Mouse (Mus musculus): Measurements from ENCODE around the gene Bcl11a. TPM values are rescaled to one million over a fixed set of nuclear protein-coding genes. Genes with fewer than 3 reads are reported as not detected.
A peak's percentile ranks its signal among the peaks of the same experiment; 100 is the strongest.

The Bcl11a gene
- polyA plus RNA-seq, 1 experiment from 2014 or later, result 15.0 TPM

DNA sequence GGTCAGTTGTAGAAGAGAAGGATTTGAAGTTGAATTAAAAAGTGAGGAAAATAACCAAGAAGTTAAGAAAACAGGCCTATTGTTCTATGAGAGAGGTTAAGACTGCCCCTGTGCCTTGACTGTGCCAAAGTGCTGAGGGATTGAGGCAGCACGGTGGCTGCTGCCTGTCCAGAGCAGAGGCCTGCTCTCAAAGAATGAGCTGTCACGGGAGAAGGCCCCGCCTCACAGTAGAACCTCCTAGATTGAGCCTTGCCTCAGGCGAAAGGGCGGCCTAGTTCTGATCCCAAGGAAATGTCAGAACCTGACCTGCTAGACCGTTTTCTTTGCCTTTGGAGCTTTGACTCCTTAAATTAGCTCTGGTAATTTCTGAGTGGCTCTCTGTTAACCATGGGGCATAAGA lies 69.8 kb downstream of the Bcl11a start:
- H3K9ac ChIP-seq (ENCODE audit: low read length), result no peak overlapping the region
- H3K9me3 ChIP-seq (replicated peaks; ENCODE audit: control insufficient read depth, low read length), result no peaks in the 10 kb centered on the region
- H3K36me3 ChIP-seq (ENCODE audit: control insufficient read depth, insufficient read depth), result no peaks in the 10 kb centered on the region
- H3K4me1 ChIP-seq (ENCODE audit: control insufficient read depth, insufficient read depth, low read length), result 0 out of 2 replicates have a peak, but pooled peaks cover 2% of the 10 kb centered on the region
- no peak for ATAC-seq (replicated peaks; ENCODE audit: extremely low read depth, insufficient read depth, low FRiP score)
- no peak overlapping the region for H3K4me3 ChIP-seq (ENCODE audit: low read length)
- no peak overlapping the region for H3K4me2 ChIP-seq (ENCODE audit: low read depth, low read length)
- H3K27ac ChIP-seq (ENCODE audit: low read length), result no peak overlapping the region
- 79% methylated on average over 6 of the region's 6 CpGs for WGBS
- H3K27me3 ChIP-seq (ENCODE audit: control insufficient read depth, insufficient read depth, low read length), result no peaks in the 10 kb centered on the region

DNA sequence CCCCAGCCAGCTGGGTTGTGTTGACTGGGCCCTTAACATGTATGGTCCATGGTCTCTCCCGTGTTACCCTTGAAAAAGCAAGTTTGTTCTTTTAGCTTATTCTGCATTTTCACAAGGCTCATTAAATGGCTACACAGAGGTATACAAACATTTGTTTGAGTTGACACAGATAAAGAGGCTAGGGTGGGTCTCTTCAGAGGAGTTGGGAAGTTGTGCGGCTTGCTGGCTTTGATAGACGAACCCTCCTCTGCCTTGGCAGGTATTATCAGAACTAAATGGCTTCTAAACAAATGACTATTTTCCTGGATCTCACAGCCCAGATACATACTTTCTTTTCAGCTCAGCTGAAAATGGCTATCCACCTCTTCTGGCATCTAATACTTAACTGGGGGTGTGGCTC lies 70.7 kb downstream of the Bcl11a start:
- H3K36me3 ChIP-seq (ENCODE audit: control insufficient read depth, insufficient read depth), result no peaks in the 10 kb centered on the region
- no peaks in the 10 kb centered on the region for H3K27me3 ChIP-seq (ENCODE audit: control insufficient read depth, insufficient read depth, low read length)
- no peak overlapping the region for H3K4me3 ChIP-seq (ENCODE audit: low read length)
- H3K4me2 ChIP-seq (ENCODE audit: low read depth, low read length), result no peak overlapping the region
- H3K27ac ChIP-seq (ENCODE audit: low read length), result no peak overlapping the region
- ATAC-seq (replicated peaks; ENCODE audit: extremely low read depth, insufficient read depth, low FRiP score), result no peak
- H3K9ac ChIP-seq (ENCODE audit: low read length), result no peak overlapping the region
- peaks cover 7% of the 10 kb centered on the region; the same call in 1 of the 2 replicates for H3K4me1 ChIP-seq (ENCODE audit: control insufficient read depth, insufficient read depth, low read length)
- no peaks in the 10 kb centered on the region for H3K9me3 ChIP-seq (replicated peaks; ENCODE audit: control insufficient read depth, low read length)
- WGBS, result 89% methylated on average over 3 of the region's 3 CpGs

DNA sequence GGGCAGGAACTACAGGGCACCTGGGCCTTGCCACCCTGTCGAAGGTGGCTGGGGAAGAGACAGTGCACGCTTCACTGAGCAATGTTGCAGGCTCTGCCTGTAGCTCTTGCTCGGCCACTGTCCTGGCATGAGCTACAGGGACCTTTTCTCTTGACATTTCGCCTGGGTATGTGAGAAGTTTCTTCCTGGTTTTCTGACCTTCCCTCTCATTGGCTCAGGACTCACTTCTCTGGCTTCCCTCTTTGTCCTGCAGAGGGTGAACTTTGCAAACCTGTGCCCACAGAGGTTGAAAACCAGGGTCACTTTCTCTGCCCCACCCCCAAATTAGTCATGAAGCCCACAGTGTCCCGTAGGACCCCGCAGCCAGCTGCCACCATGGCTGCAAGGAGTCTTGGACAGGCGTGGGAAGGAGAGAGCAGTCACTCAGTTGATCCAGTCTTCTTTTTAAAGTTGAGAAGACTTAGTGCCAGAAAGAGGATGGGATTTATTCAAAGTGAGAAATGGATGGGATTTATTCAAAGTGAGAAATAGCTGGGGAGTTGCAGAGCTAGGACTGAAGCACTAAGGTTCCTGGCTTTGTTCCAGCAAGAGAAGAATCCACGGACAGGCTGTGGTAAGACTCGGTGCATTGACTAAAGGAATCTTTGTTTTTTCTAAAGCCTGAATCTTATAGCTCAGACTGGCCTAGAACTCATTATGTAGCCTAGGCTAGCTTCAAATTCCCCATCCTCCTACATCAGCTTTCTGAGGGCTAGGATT lies 71.8 kb downstream of the Bcl11a start:
- Histone ChIP-seq H3K27ac (ENCODE audit: low read length) (no peak overlapping the region), H3K27me3 (ENCODE audit: control insufficient read depth, insufficient read depth, low read length) (no peaks in the 10 kb centered on the region), H3K4me3 (ENCODE audit: low read length) (no peak overlapping the region), H3K9me3 (replicated peaks; ENCODE audit: control insufficient read depth, low read length) (no peaks in the 10 kb centered on the region), H3K36me3 (ENCODE audit: control insufficient read depth, insufficient read depth) (no peaks in the 10 kb centered on the region), H3K4me1 (ENCODE audit: control insufficient read depth, insufficient read depth, low read length) (peaks cover 7% of the 10 kb centered on the region; the same call in 1 of the 2 replicates), H3K9ac (ENCODE audit: low read length) (no peak overlapping the region), H3K4me2 (ENCODE audit: low read depth, low read length) (no peak overlapping the region)
- WGBS, result 65% methylated on average over 9 of the region's 9 CpGs
- ATAC-seq (replicated peaks; ENCODE audit: extremely low read depth, insufficient read depth, low FRiP score), result no peak

DNA sequence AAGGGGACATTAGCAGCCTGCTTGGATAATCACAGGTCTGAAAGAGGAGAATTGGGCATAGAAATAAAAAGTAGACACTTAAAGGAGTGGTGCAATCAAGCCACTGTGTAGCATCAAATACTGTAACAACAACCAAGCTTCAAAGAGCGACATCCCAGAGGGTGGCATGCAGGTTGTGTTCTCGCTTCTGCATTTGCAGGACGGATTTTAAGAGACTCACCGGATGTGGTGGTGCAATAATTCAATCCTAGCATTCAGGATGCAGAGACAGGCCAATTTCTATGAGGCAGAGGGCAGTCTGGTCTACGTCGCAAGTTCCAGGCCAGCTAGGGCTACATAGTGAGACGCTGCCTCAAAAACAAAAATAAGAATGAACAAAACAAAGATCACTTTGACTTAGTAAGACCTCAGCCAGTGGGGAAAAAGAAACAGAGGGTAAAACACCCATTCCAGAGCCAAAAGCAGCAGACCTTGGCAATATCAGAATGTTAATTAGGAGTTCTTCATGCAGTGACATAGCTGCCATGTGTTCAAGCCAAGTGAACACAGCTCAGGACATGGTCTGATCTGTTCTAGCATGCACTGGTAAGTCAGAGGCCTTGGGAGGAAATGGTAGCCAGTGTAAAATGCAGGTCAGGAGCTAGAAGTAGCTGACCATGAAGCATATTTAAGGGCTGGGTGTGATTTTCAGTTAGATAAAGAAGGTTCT lies 74.4 kb downstream of the Bcl11a start:
- 90% methylated on average over 7 of the region's 7 CpGs for WGBS
- Histone ChIP-seq H3K9ac (ENCODE audit: low read length) (no peak overlapping the region), H3K4me2 (ENCODE audit: low read depth, low read length) (no peak overlapping the region), H3K4me1 (ENCODE audit: control insufficient read depth, insufficient read depth, low read length) (peaks cover 8% of the 10 kb centered on the region), H3K36me3 (ENCODE audit: control insufficient read depth, insufficient read depth) (no peaks in the 10 kb centered on the region), H3K4me3 (ENCODE audit: low read length) (no peak overlapping the region), H3K9me3 (replicated peaks; ENCODE audit: control insufficient read depth, low read length) (no peaks in the 10 kb centered on the region), H3K27me3 (ENCODE audit: control insufficient read depth, insufficient read depth, low read length) (no peaks in the 10 kb centered on the region), H3K27ac (ENCODE audit: low read length) (no peak overlapping the region)
- ATAC-seq (replicated peaks; ENCODE audit: extremely low read depth, insufficient read depth, low FRiP score), result no peak

DNA sequence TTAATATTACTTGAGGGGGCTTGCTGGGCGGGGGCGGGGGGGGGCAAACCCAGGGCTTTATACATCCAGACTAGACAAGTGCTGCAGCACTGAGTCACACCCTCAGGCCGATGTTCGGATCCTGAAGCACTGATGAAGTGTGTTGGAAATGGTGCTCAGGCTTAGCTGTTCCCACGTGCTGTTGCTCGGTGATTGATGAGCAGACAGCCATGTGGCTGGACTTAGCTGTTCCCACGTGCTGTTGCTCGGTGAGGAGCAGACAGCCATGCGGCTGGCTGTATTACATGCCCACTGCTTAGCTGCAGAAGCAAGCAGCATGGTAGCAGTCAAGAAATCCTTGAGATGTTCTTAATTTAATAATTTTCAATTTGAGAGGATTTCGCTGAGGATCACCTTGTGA lies 75.2 kb downstream of the Bcl11a start:
- Histone ChIP-seq H3K4me2 (ENCODE audit: low read depth, low read length) (no peak overlapping the region), H3K27me3 (ENCODE audit: control insufficient read depth, insufficient read depth, low read length) (no peaks in the 10 kb centered on the region), H3K4me1 (ENCODE audit: control insufficient read depth, insufficient read depth, low read length) (peaks cover 8% of the 10 kb centered on the region), H3K9me3 (replicated peaks; ENCODE audit: control insufficient read depth, low read length) (no peaks in the 10 kb centered on the region), H3K9ac (ENCODE audit: low read length) (no peak overlapping the region), H3K36me3 (ENCODE audit: control insufficient read depth, insufficient read depth) (no peaks in the 10 kb centered on the region), H3K27ac (ENCODE audit: low read length) (no peak overlapping the region), H3K4me3 (ENCODE audit: low read length) (no peak overlapping the region)
- no peak for ATAC-seq (replicated peaks; ENCODE audit: extremely low read depth, insufficient read depth, low FRiP score)
- 53% methylated on average over 10 of the region's 10 CpGs for WGBS

DNA sequence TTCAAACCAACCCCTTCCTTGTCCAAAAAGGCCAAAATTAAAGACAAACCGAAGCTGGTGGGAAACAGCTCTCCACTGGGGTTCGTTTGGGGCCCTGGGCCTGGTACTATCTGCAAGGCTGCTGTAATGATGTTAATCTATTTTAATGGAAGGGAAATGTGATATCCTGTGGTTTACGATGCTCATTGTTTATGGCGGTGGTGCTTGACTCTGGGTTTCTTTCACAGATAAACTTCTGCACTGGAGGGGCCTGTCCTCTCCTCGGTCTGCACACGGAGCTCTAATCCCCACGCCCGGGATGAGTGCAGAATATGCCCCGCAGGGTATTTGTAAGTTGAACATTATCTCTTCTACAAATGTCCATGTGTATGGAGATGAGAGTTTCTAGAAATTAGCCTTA lies 80.2 kb downstream of the Bcl11a start:
- H3K27ac ChIP-seq (ENCODE audit: low read length), result no peak overlapping the region
- no peak overlapping the region for H3K4me2 ChIP-seq (ENCODE audit: low read depth, low read length)
- H3K4me3 ChIP-seq (ENCODE audit: low read length), result no peak overlapping the region
- WGBS, result 75% methylated on average over 9 of the region's 9 CpGs
- peaks cover 14% of the 10 kb centered on the region for H3K4me1 ChIP-seq (ENCODE audit: control insufficient read depth, insufficient read depth, low read length)
- H3K36me3 ChIP-seq (ENCODE audit: control insufficient read depth, insufficient read depth), result 0 out of 2 replicates have a peak, but pooled peaks cover 2% of the 10 kb centered on the region
- no peak for ATAC-seq (replicated peaks; ENCODE audit: extremely low read depth, insufficient read depth, low FRiP score)
- H3K9me3 ChIP-seq (replicated peaks; ENCODE audit: control insufficient read depth, low read length), result no peaks in the 10 kb centered on the region
- H3K9ac ChIP-seq (ENCODE audit: low read length), result no peak overlapping the region
- H3K27me3 ChIP-seq (ENCODE audit: control insufficient read depth, insufficient read depth, low read length), result no peaks in the 10 kb centered on the region

DNA sequence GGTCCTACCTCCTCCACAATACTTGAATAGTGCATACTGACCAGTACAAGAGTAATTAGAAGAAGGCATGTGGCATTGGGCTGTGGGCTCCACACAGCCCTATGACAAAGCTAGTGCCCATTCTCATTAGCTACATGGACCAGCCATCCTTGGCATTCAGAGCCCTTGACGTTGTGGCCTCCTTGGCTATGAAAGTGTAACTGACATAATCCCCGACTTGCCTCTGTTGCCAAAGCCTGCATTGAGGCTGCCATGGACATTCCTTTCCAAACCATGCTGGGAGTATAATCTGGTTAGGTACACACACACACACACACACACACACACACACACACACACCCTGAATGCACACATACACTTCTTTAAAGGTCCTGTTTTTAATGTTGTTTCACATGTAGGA lies 81.8 kb downstream of the Bcl11a start:
- H3K9me3 ChIP-seq (replicated peaks; ENCODE audit: control insufficient read depth, low read length), result no peaks in the 10 kb centered on the region
- no peak overlapping the region for H3K9ac ChIP-seq (ENCODE audit: low read length)
- no peaks in the 10 kb centered on the region for H3K27me3 ChIP-seq (ENCODE audit: control insufficient read depth, insufficient read depth, low read length)
- H3K4me2 ChIP-seq (ENCODE audit: low read depth, low read length), result no peak overlapping the region
- ATAC-seq (replicated peaks; ENCODE audit: extremely low read depth, insufficient read depth, low FRiP score), result no peak
- peaks cover 5% of the 10 kb centered on the region; the same call in 1 of the 2 replicates for H3K36me3 ChIP-seq (ENCODE audit: control insufficient read depth, insufficient read depth)
- no peak overlapping the region for H3K4me3 ChIP-seq (ENCODE audit: low read length)
- WGBS, result 69% methylated on average over 2 of the region's 2 CpGs
- H3K27ac ChIP-seq (ENCODE audit: low read length), result no peak overlapping the region
- peaks cover 12% of the 10 kb centered on the region for H3K4me1 ChIP-seq (ENCODE audit: control insufficient read depth, insufficient read depth, low read length)

DNA sequence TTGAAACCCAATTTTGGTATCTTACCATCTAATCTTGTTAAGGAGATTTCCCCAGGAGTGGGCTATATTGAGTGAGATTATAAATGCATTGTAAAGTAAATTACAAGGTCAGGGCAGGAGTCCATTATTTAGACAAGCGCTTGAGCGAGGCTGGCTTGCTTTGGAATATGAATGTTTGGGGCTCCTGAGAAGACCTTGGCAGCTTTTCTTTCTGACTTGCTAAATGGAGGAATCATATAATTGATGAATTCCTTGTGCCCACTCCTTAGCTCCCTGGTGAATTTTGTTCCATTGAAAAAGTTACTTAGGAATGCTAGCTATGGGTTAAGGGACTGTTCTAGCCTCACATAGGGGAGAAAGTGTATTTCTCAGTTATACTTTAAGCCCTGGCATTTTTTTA lies 83.6 kb downstream of the Bcl11a start:
- H3K27me3 ChIP-seq (ENCODE audit: control insufficient read depth, insufficient read depth, low read length), result no peaks in the 10 kb centered on the region
- no peak overlapping the region for H3K27ac ChIP-seq (ENCODE audit: low read length)
- no peak overlapping the region for H3K4me3 ChIP-seq (ENCODE audit: low read length)
- H3K9me3 ChIP-seq (replicated peaks; ENCODE audit: control insufficient read depth, low read length), result no peaks in the 10 kb centered on the region
- H3K9ac ChIP-seq (ENCODE audit: low read length), result no peak overlapping the region
- peaks cover 7% of the 10 kb centered on the region; the same call in 1 of the 2 replicates for H3K36me3 ChIP-seq (ENCODE audit: control insufficient read depth, insufficient read depth)
- no peak for ATAC-seq (replicated peaks; ENCODE audit: extremely low read depth, insufficient read depth, low FRiP score)
- WGBS, result 87% methylated on average over 2 of the region's 2 CpGs
- H3K4me1 ChIP-seq (ENCODE audit: control insufficient read depth, insufficient read depth, low read length), result peaks cover 12% of the 10 kb centered on the region
- no peak overlapping the region for H3K4me2 ChIP-seq (ENCODE audit: low read depth, low read length)

DNA sequence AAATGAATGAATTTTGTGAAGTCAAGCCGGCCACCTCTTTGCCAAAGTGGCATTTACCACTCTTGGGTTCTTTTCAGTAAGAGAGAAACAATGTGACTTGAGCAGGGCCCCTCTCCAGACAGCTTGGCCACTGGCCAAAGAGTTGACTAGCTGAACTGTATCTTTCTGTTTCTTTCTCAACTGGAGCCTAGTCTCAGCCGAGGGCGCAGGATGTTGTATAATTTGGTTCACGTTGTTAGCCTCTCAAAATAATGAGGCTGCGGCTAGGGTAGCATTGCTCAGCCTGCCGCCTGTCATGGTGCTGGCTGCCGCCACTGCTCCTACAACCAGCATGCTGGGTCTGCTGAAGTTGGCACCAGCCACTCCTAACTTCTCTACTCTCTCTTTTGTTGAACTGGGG lies 84.2 kb downstream of the Bcl11a start:
- H3K27me3 ChIP-seq (ENCODE audit: control insufficient read depth, insufficient read depth, low read length), result no peaks in the 10 kb centered on the region
- no peaks in the 10 kb centered on the region for H3K9me3 ChIP-seq (replicated peaks; ENCODE audit: control insufficient read depth, low read length)
- peaks cover 9% of the 10 kb centered on the region for H3K4me1 ChIP-seq (ENCODE audit: control insufficient read depth, insufficient read depth, low read length)
- ATAC-seq (replicated peaks; ENCODE audit: extremely low read depth, insufficient read depth, low FRiP score), result peak; percentile 43
- WGBS, result 17% methylated on average over 7 of the region's 7 CpGs
- peaks cover 7% of the 10 kb centered on the region; the same call in 1 of the 2 replicates for H3K36me3 ChIP-seq (ENCODE audit: control insufficient read depth, insufficient read depth)
- H3K27ac ChIP-seq (ENCODE audit: low read length), result no peak overlapping the region
- H3K4me2 ChIP-seq (ENCODE audit: low read depth, low read length), result no peak overlapping the region
- H3K9ac ChIP-seq (ENCODE audit: low read length), result no peak overlapping the region
- H3K4me3 ChIP-seq (ENCODE audit: low read length), result no peak overlapping the region
